Mouse (Mus musculus): Measurements from ENCODE around the gene Hoxc13. TPM values are rescaled to one million over a fixed set of nuclear protein-coding genes. Genes with fewer than 3 reads are reported as not detected.

The Hoxc13 gene
- polyA plus RNA-seq, 1 experiment from 2014 or later: 3.8 TPM

GRCm38 (mm10) chr15:102955007-102955382, 34.1 kb downstream of the Hoxc13 start:
- WGBS: 0% methylated on average over 27 of the region's 28 CpGs
- H3K4me3 ChIP-seq: peak overlapping the region; percentile 47
- H3K27ac ChIP-seq: peak overlapping the region; percentile 72; the same call in 1 of the 2 replicates
- H3K9ac ChIP-seq: peak overlapping the region; percentile 80
- peak overlapping the region; percentile 61 for H3K4me2 ChIP-seq (replicated peaks)
- H3K9me3 ChIP-seq: no peaks in the 10 kb centered on the region
- peaks cover 49% of the 10 kb centered on the region for H3K4me1 ChIP-seq
- no peaks in the 10 kb centered on the region for H3K36me3 ChIP-seq
- no peak for ATAC-seq (ENCODE audit: low FRiP score, low read depth)
- peaks cover 96% of the 10 kb centered on the region for H3K27me3 ChIP-seq

GRCm38 (mm10) chr15:102955833-102956640, 35.1 kb downstream of the Hoxc13 start:
- H3K9me3 ChIP-seq: no peaks in the 10 kb centered on the region
- peaks cover 97% of the 10 kb centered on the region for H3K27me3 ChIP-seq
- no peak for ATAC-seq (ENCODE audit: low FRiP score, low read depth)
- H3K4me2 ChIP-seq (replicated peaks): peak overlapping the region; percentile 61
- WGBS: under 1% methylated on average over 37 of the region's 40 CpGs
- peak overlapping the region; percentile 80 for H3K9ac ChIP-seq
- H3K27ac ChIP-seq: peak overlapping the region; percentile 48; the same call in 1 of the 2 replicates
- H3K4me1 ChIP-seq: peaks cover 48% of the 10 kb centered on the region
- H3K4me3 ChIP-seq: peak overlapping the region; percentile 47
- H3K36me3 ChIP-seq: no peaks in the 10 kb centered on the region

GRCm38 (mm10) chr15:102956906-102957305, 36.0 kb downstream of the Hoxc13 start:
- Histone ChIP-seq H3K9me3 (no peaks in the 10 kb centered on the region), H3K4me3 (peak overlapping the region; percentile 47), H3K4me1 (peaks cover 47% of the 10 kb centered on the region), H3K27me3 (peaks cover 96% of the 10 kb centered on the region), H3K27ac (no peak overlapping the region), H3K4me2 (replicated peaks) (peak overlapping the region; percentile 61), H3K36me3 (no peaks in the 10 kb centered on the region), H3K9ac (peak overlapping the region; percentile 80)
- ATAC-seq (ENCODE audit: low FRiP score, low read depth): no peak
- 2% methylated on average over 12 of the region's 12 CpGs for WGBS

GRCm38 (mm10) chr15:102959663-102960191, 38.8 kb downstream of the Hoxc13 start:
- peak overlapping the region; percentile 58 for H3K4me2 ChIP-seq (replicated peaks)
- H3K36me3 ChIP-seq: no peaks in the 10 kb centered on the region
- H3K9ac ChIP-seq: peak overlapping the region; percentile 54
- peak overlapping the region; percentile 73 for H3K27ac ChIP-seq
- H3K4me1 ChIP-seq: peaks cover 38% of the 10 kb centered on the region
- H3K9me3 ChIP-seq: no peaks in the 10 kb centered on the region
- peaks cover 90% of the 10 kb centered on the region for H3K27me3 ChIP-seq
- peak; percentile 73 for ATAC-seq (ENCODE audit: low FRiP score, low read depth)
- under 1% methylated on average over 13 of the region's 13 CpGs for WGBS
- peak overlapping the region; percentile 29 for H3K4me3 ChIP-seq

- H3K4me1 ChIP-seq: peaks cover 30% of the 10 kb centered on the region
- no peak for ATAC-seq (ENCODE audit: low FRiP score, low read depth)
- H3K27me3 ChIP-seq: peaks cover 90% of the 10 kb centered on the region
- H3K9ac ChIP-seq: 0 out of 2 replicates have a peak overlapping the region, but pooled peaks have one; percentile 13
- peak overlapping the region; percentile 44; the same call in 1 of the 2 replicates for H3K27ac ChIP-seq
- H3K9me3 ChIP-seq: no peaks in the 10 kb centered on the region
- no peaks in the 10 kb centered on the region for H3K36me3 ChIP-seq
- H3K4me3 ChIP-seq: peak overlapping the region; percentile 12
- 5% methylated on average over 6 of the region's 6 CpGs for WGBS
- peak overlapping the region; percentile 47 for H3K4me2 ChIP-seq (replicated peaks)
Observed at GRCm38 (mm10) chr15:102961728-102962127, 40.8 kb downstream of the Hoxc13 start.

- Histone ChIP-seq H3K27me3 (peaks cover 90% of the 10 kb centered on the region), H3K27ac (peak overlapping the region; percentile 45; the same call in 1 of the 2 replicates), H3K4me1 (peaks cover 28% of the 10 kb centered on the region), H3K9me3 (no peaks in the 10 kb centered on the region), H3K4me3 (peak overlapping the region; percentile 32), H3K9ac (peak overlapping the region; percentile 62), H3K36me3 (no peaks in the 10 kb centered on the region), H3K4me2 (replicated peaks) (peak overlapping the region; percentile 58)
- WGBS: 2% methylated on average over 13 of the region's 13 CpGs
- no peak for ATAC-seq (ENCODE audit: low FRiP score, low read depth)
Observed at GRCm38 (mm10) chr15:102962492-102962891, 41.6 kb downstream of the Hoxc13 start.

- H3K9ac ChIP-seq: peak overlapping the region; percentile 62
- peaks cover 89% of the 10 kb centered on the region for H3K27me3 ChIP-seq
- H3K27ac ChIP-seq: no peak overlapping the region; the same call in 1 of the 2 replicates
- 4% methylated on average over 8 of the region's 8 CpGs for WGBS
- ATAC-seq (ENCODE audit: low FRiP score, low read depth): no peak
- H3K36me3 ChIP-seq: no peaks in the 10 kb centered on the region
- peaks cover 24% of the 10 kb centered on the region for H3K4me1 ChIP-seq
- H3K4me2 ChIP-seq (replicated peaks): peak overlapping the region; percentile 58
- no peaks in the 10 kb centered on the region for H3K9me3 ChIP-seq
- peak overlapping the region; percentile 32 for H3K4me3 ChIP-seq
Observed at GRCm38 (mm10) chr15:102963259-102963658, 42.4 kb downstream of the Hoxc13 start.

- no peaks in the 10 kb centered on the region for H3K9me3 ChIP-seq
- peak overlapping the region; percentile 49; the same call in 1 of the 2 replicates for H3K27ac ChIP-seq
- peak overlapping the region; percentile 62 for H3K9ac ChIP-seq
- H3K4me3 ChIP-seq: peak overlapping the region; percentile 37
- no peak for ATAC-seq (ENCODE audit: low FRiP score, low read depth)
- WGBS: 4% methylated on average over 28 of the region's 28 CpGs
- peak overlapping the region; percentile 58 for H3K4me2 ChIP-seq (replicated peaks)
- H3K36me3 ChIP-seq: no peaks in the 10 kb centered on the region
- peaks cover 23% of the 10 kb centered on the region for H3K4me1 ChIP-seq
- peaks cover 89% of the 10 kb centered on the region for H3K27me3 ChIP-seq
Observed at GRCm38 (mm10) chr15:102963671-102964640, 43.1 kb downstream of the Hoxc13 start.

- H3K4me1 ChIP-seq: peaks cover 16% of the 10 kb centered on the region
- H3K36me3 ChIP-seq: no peaks in the 10 kb centered on the region
- peak overlapping the region; percentile 58 for H3K4me2 ChIP-seq (replicated peaks)
- H3K9me3 ChIP-seq: no peaks in the 10 kb centered on the region
- ATAC-seq (ENCODE audit: low FRiP score, low read depth): no peak
- peak overlapping the region; percentile 37 for H3K4me3 ChIP-seq
- H3K9ac ChIP-seq: peak overlapping the region; percentile 62
- H3K27me3 ChIP-seq: peaks cover 91% of the 10 kb centered on the region
- WGBS: 5% methylated on average over 26 of the region's 26 CpGs
- H3K27ac ChIP-seq: peak overlapping the region; percentile 75; the same call in 1 of the 2 replicates
Observed at GRCm38 (mm10) chr15:102965003-102965891, 44.3 kb downstream of the Hoxc13 start.

- WGBS: 2% methylated on average over 30 of the region's 30 CpGs
- H3K9ac ChIP-seq: peak overlapping the region; percentile 62
Observed at GRCm38 (mm10) chr15:102965892-102966775, 45.2 kb downstream of the Hoxc13 start.

More at GRCm38 (mm10) chr15:102965892-102966775, 45.2 kb downstream of the Hoxc13 start:
- peaks cover 12% of the 10 kb centered on the region for H3K4me1 ChIP-seq
- ATAC-seq (ENCODE audit: low FRiP score, low read depth): peak; percentile 81
- H3K9me3 ChIP-seq: no peaks in the 10 kb centered on the region
- H3K27me3 ChIP-seq: peaks cover 93% of the 10 kb centered on the region
- H3K4me3 ChIP-seq: peak overlapping the region; percentile 37
- peak overlapping the region; percentile 75; the same call in 1 of the 2 replicates for H3K27ac ChIP-seq
- H3K4me2 ChIP-seq (replicated peaks): peak overlapping the region; percentile 58
- H3K36me3 ChIP-seq: no peaks in the 10 kb centered on the region

Measured in limb, embryonic 13.5 days (tissue).